Mouse (Mus musculus): ENCODE results near the gene E330009J07Rik. TPM values are rescaled to one million over a fixed set of nuclear protein-coding genes. Genes with fewer than 3 reads are reported as not detected.
A peak's percentile ranks its signal among the peaks of the same experiment; 100 is the strongest.

Gene E330009J07Rik
- polyA plus RNA-seq, 1 experiment from 2014 or later: 23.2 TPM

GRCm38 (mm10) chr6:40431812-40432211 lies 4.1 kb downstream of the E330009J07Rik start:
- ATAC-seq (ENCODE audit: low FRiP score): no peak
- Histone ChIP-seq H3K9me3 (ENCODE audit: control insufficient read depth, low read length) (no peaks in the 10 kb centered on the region), H3K27ac (no peak overlapping the region)

DNA sequence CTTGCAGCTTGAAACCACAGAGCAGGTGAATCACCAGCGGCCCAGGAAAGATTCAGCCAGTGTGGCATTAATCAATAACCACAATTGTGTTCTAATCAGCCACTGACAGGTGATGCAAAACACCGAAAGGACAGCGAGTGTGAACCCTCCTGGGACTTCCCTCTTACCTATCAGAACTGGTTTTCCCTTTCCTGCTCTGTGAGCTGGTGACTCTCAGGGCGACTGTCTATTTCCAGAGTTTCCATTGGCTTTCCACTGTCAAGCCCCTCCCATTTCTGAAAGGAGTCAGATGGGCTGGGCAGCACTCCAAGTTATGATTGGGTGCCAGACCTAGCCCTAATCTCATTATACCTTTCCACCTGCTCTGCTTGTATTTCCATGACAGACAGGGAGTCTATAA lies 4.6 kb downstream of the E330009J07Rik start:
- H3K4me2 ChIP-seq (replicated peaks): 0 out of 2 replicates have a peak overlapping the region, but pooled peaks have one; percentile 1
- no peak for ATAC-seq (ENCODE audit: low FRiP score)
- H3K27ac ChIP-seq: no peak overlapping the region
- H3K9me3 ChIP-seq (ENCODE audit: control insufficient read depth, low read length): no peaks in the 10 kb centered on the region
- H3K9ac ChIP-seq: no peak overlapping the region
- H3K4me3 ChIP-seq (replicated peaks; ENCODE audit: low read length): no peak overlapping the region
- no peaks in the 10 kb centered on the region for H3K36me3 ChIP-seq (replicated peaks; ENCODE audit: control insufficient read depth, insufficient read depth)
- no peak for DNase-seq (ENCODE audit: low spot score)
- H3K27me3 ChIP-seq (ENCODE audit: control insufficient read depth, insufficient read depth, low read length): no peaks in the 10 kb centered on the region
- 44% methylated on average over 4 of the region's 4 CpGs for WGBS
- H3K4me1 ChIP-seq (replicated peaks; ENCODE audit: control insufficient read depth, insufficient read depth, low read length): peaks cover 32% of the 10 kb centered on the region

More at GRCm38 (mm10) chr6:40431812-40432211, 4.1 kb downstream of the E330009J07Rik start:
- no peak overlapping the region for H3K9ac ChIP-seq
- DNase-seq (ENCODE audit: low spot score): no peak
- no peak overlapping the region for H3K4me2 ChIP-seq (replicated peaks)
- H3K4me3 ChIP-seq (replicated peaks; ENCODE audit: low read length): no peak overlapping the region
- H3K27me3 ChIP-seq (ENCODE audit: control insufficient read depth, insufficient read depth, low read length): no peaks in the 10 kb centered on the region
- H3K4me1 ChIP-seq (replicated peaks; ENCODE audit: control insufficient read depth, insufficient read depth, low read length): peaks cover 32% of the 10 kb centered on the region
- no peaks in the 10 kb centered on the region for H3K36me3 ChIP-seq (replicated peaks; ENCODE audit: control insufficient read depth, insufficient read depth)

DNA sequence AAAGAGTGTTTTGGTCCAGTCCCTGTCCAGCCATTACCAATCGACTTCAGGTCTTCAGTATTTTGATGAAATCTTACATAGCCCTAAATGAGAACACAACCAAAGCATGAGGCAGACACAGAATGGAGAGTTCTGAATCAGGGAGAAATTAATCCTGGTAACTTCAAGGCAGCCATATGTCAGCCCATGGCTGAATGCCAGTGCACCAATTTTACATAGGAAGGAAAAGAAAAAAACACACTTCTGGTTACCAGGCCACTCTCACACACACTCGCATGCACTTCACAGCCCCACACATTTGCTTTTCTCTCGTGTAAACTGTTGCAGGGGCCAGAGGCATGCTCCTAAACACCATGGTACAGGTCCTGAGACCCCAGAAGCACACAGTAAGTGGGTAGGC lies 5.1 kb downstream of the E330009J07Rik start:
- no peaks in the 10 kb centered on the region for H3K9me3 ChIP-seq (ENCODE audit: control insufficient read depth, low read length)
- WGBS: 71% methylated on average over 3 of the region's 3 CpGs
- H3K4me3 ChIP-seq (replicated peaks; ENCODE audit: low read length): no peak overlapping the region
- no peaks in the 10 kb centered on the region for H3K36me3 ChIP-seq (replicated peaks; ENCODE audit: control insufficient read depth, insufficient read depth)
- H3K27ac ChIP-seq: no peak overlapping the region
- H3K27me3 ChIP-seq (ENCODE audit: control insufficient read depth, insufficient read depth, low read length): no peaks in the 10 kb centered on the region
- peaks cover 32% of the 10 kb centered on the region for H3K4me1 ChIP-seq (replicated peaks; ENCODE audit: control insufficient read depth, insufficient read depth, low read length)
- H3K4me2 ChIP-seq (replicated peaks): 0 out of 2 replicates have a peak overlapping the region, but pooled peaks have one; percentile 1
- no peak overlapping the region for H3K9ac ChIP-seq
- ATAC-seq (ENCODE audit: low FRiP score): no peak
- DNase-seq (ENCODE audit: low spot score): no peak

DNA sequence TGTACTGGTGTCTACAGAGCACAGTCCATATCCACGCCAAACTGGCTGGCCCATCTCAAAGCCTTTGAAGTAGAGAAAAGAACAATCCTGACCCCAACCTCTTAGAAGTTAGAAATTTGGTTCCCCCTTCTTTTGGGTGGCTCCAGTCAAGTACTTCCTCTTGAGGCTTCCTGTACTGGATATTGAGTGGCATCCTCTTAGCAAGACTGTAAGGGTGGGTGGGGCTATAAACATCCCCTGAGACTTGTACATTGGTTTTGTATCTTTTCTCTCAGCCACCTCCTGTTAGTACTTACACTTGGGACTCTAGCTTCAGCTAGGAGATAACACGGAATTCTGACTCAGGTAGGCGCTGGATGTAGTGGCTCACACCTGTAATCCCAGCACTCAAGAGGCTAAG lies 5.7 kb downstream of the E330009J07Rik start:
- peaks cover 32% of the 10 kb centered on the region for H3K4me1 ChIP-seq (replicated peaks; ENCODE audit: control insufficient read depth, insufficient read depth, low read length)

GRCm38 (mm10) chr6:40429521-40429931 lies 6.4 kb downstream of the E330009J07Rik start:
- Histone ChIP-seq H3K27ac (no peak overlapping the region), H3K4me1 (replicated peaks; ENCODE audit: control insufficient read depth, insufficient read depth, low read length) (peaks cover 26% of the 10 kb centered on the region), H3K9me3 (ENCODE audit: control insufficient read depth, low read length) (no peaks in the 10 kb centered on the region), H3K36me3 (replicated peaks; ENCODE audit: control insufficient read depth, insufficient read depth) (no peaks in the 10 kb centered on the region), H3K4me2 (replicated peaks) (no peak overlapping the region), H3K9ac (no peak overlapping the region), H3K27me3 (ENCODE audit: control insufficient read depth, insufficient read depth, low read length) (no peaks in the 10 kb centered on the region), H3K4me3 (replicated peaks; ENCODE audit: low read length) (no peak overlapping the region)
- 72% methylated on average over 4 of the region's 4 CpGs for WGBS
- ATAC-seq (ENCODE audit: low FRiP score) (peak; percentile 32; the same call in 1 of the 2 replicates), DNase-seq (ENCODE audit: low spot score) (no peak)

More for the DNA sequence above, 5.7 kb downstream of the E330009J07Rik start:
- DNase-seq (ENCODE audit: low spot score) (no peak), ATAC-seq (ENCODE audit: low FRiP score) (no peak)
- Histone ChIP-seq H3K36me3 (replicated peaks; ENCODE audit: control insufficient read depth, insufficient read depth) (no peaks in the 10 kb centered on the region), H3K27me3 (ENCODE audit: control insufficient read depth, insufficient read depth, low read length) (no peaks in the 10 kb centered on the region), H3K4me2 (replicated peaks) (no peak overlapping the region), H3K4me3 (replicated peaks; ENCODE audit: low read length) (no peak overlapping the region), H3K27ac (no peak overlapping the region), H3K9ac (no peak overlapping the region), H3K9me3 (ENCODE audit: control insufficient read depth, low read length) (no peaks in the 10 kb centered on the region)
- 93% methylated on average over 3 of the region's 3 CpGs for WGBS

DNA sequence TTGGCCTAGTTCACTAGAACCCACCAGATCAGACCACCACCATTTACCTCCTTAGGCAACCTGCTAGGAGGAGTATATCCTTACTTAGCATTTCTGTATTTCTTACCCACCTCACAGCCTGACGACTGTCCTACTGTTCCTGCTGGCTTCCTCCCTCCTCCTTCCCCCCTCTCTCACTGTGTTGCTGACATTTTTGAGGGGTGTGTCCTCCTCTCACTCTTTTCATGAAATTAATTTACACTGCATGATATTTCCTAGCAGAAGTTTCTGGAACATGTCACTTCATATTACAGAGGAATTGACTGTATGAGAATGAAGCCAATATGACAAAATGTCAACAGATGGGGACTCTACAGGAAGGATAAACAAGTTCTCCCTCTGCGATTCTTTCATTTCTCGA lies 7.2 kb downstream of the E330009J07Rik start:
- H3K27ac ChIP-seq: no peak overlapping the region

GRCm38 (mm10) chr6:40427441-40427840 lies 8.5 kb downstream of the E330009J07Rik start:
- DNase-seq (ENCODE audit: low spot score) (no peak), ATAC-seq (ENCODE audit: low FRiP score) (no peak)
- Histone ChIP-seq H3K27me3 (ENCODE audit: control insufficient read depth, insufficient read depth, low read length) (no peaks in the 10 kb centered on the region), H3K4me2 (replicated peaks) (no peak overlapping the region), H3K9me3 (ENCODE audit: control insufficient read depth, low read length) (no peaks in the 10 kb centered on the region), H3K9ac (no peak overlapping the region), H3K4me3 (replicated peaks; ENCODE audit: low read length) (no peak overlapping the region), H3K27ac (no peak overlapping the region), H3K4me1 (replicated peaks; ENCODE audit: control insufficient read depth, insufficient read depth, low read length) (peaks cover 21% of the 10 kb centered on the region), H3K36me3 (replicated peaks; ENCODE audit: control insufficient read depth, insufficient read depth) (0 out of 2 replicates have a peak, but pooled peaks cover 4% of the 10 kb centered on the region)
- 81% methylated on average over 7 of the region's 7 CpGs for WGBS

More for the DNA sequence above, 7.2 kb downstream of the E330009J07Rik start:
- Histone ChIP-seq H3K27me3 (ENCODE audit: control insufficient read depth, insufficient read depth, low read length) (no peaks in the 10 kb centered on the region), H3K4me2 (replicated peaks) (no peak overlapping the region), H3K9me3 (ENCODE audit: control insufficient read depth, low read length) (no peaks in the 10 kb centered on the region), H3K4me1 (replicated peaks; ENCODE audit: control insufficient read depth, insufficient read depth, low read length) (peaks cover 21% of the 10 kb centered on the region), H3K9ac (no peak overlapping the region), H3K36me3 (replicated peaks; ENCODE audit: control insufficient read depth, insufficient read depth) (no peaks in the 10 kb centered on the region), H3K4me3 (replicated peaks; ENCODE audit: low read length) (no peak overlapping the region)
- 69% methylated on average over 3 of the region's 3 CpGs for WGBS
- DNase-seq (ENCODE audit: low spot score) (no peak), ATAC-seq (ENCODE audit: low FRiP score) (no peak)

GRCm38 (mm10) chr6:40423774-40424173 lies 12.2 kb downstream of the E330009J07Rik start:
- ATAC-seq (ENCODE audit: low FRiP score): 0 out of 2 replicates have a peak, but pooled peaks have one; percentile 55
- DNase-seq (ENCODE audit: low spot score): peak; percentile 46
- Histone ChIP-seq H3K4me2 (replicated peaks) (no peak overlapping the region), H3K27ac (no peak overlapping the region), H3K36me3 (replicated peaks; ENCODE audit: control insufficient read depth, insufficient read depth) (peaks cover 16% of the 10 kb centered on the region), H3K27me3 (ENCODE audit: control insufficient read depth, insufficient read depth, low read length) (no peaks in the 10 kb centered on the region), H3K4me3 (replicated peaks; ENCODE audit: low read length) (no peak overlapping the region), H3K9me3 (ENCODE audit: control insufficient read depth, low read length) (no peaks in the 10 kb centered on the region), H3K4me1 (replicated peaks; ENCODE audit: control insufficient read depth, insufficient read depth, low read length) (peaks cover 7% of the 10 kb centered on the region; the same call in 1 of the 2 replicates), H3K9ac (no peak overlapping the region)
- WGBS: 62% methylated on average over 1 of the region's 1 CpGs

GRCm38 (mm10) chr6:40423013-40423412 lies 12.9 kb downstream of the E330009J07Rik start:
- ATAC-seq (ENCODE audit: low FRiP score): no peak
- no peak overlapping the region for H3K27ac ChIP-seq
- no peak overlapping the region for H3K4me3 ChIP-seq (replicated peaks; ENCODE audit: low read length)
- H3K36me3 ChIP-seq (replicated peaks; ENCODE audit: control insufficient read depth, insufficient read depth): peaks cover 24% of the 10 kb centered on the region
- no peaks in the 10 kb centered on the region for H3K4me1 ChIP-seq (replicated peaks; ENCODE audit: control insufficient read depth, insufficient read depth, low read length)
- no peak overlapping the region for H3K4me2 ChIP-seq (replicated peaks)
- 88% methylated on average over 1 of the region's 1 CpGs for WGBS
- no peaks in the 10 kb centered on the region for H3K27me3 ChIP-seq (ENCODE audit: control insufficient read depth, insufficient read depth, low read length)
- no peak for DNase-seq (ENCODE audit: low spot score)
- H3K9me3 ChIP-seq (ENCODE audit: control insufficient read depth, low read length): no peaks in the 10 kb centered on the region
- H3K9ac ChIP-seq: no peak overlapping the region

DNA sequence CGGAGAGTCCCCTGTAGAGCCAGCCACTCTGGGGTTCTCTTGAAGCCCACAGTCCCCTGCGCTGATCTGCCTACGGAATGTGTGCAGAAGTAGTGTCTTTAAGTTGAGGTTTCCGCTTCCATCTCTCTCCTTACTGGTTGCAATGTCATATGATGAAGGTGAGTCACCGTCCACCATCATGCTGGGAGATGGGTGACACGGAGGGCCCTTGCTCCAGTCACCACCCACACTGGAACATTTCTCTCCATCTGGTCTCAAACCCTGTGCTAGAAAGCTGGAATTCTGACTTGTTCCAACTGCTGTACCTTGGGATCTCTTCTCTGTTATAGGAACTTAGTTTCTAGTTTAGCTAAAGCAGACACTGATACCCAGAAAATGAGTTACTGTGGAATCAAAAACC lies 14.8 kb downstream of the E330009J07Rik start:
- no peak overlapping the region for H3K4me3 ChIP-seq (replicated peaks; ENCODE audit: low read length)
- H3K27ac ChIP-seq: no peak overlapping the region
- 98% methylated on average over 6 of the region's 6 CpGs for WGBS
- peaks cover 32% of the 10 kb centered on the region for H3K36me3 ChIP-seq (replicated peaks; ENCODE audit: control insufficient read depth, insufficient read depth)
- no peak for ATAC-seq (ENCODE audit: low FRiP score)
- no peak for DNase-seq (ENCODE audit: low spot score)
- no peak overlapping the region for H3K4me2 ChIP-seq (replicated peaks)
- no peaks in the 10 kb centered on the region for H3K4me1 ChIP-seq (replicated peaks; ENCODE audit: control insufficient read depth, insufficient read depth, low read length)
- H3K9ac ChIP-seq: no peak overlapping the region
- H3K9me3 ChIP-seq (ENCODE audit: control insufficient read depth, low read length): no peaks in the 10 kb centered on the region
- H3K27me3 ChIP-seq (ENCODE audit: control insufficient read depth, insufficient read depth, low read length): no peaks in the 10 kb centered on the region

All from hindbrain, embryonic 14.5 days (tissue).